Mouse (Mus musculus) neural tube, embryonic 12.5 days (tissue): Measurements from ENCODE around the gene Gtf3c5. TPM values are rescaled to one million over a fixed set of nuclear protein-coding genes. Genes with fewer than 3 reads are reported as not detected.

Source experiments
- ATAC-seq: fragments of 200-750 bp; cut with Nextera tagmentation; 2 replicates; pipeline ENCODE4 v1.8.0; 2017; ENCODE audit warnings: low read depth, mild to moderate bottlenecking, moderate TSS enrichment, moderate library complexity; ENCODE audit not compliant: low FRiP score
- H3K27ac ChIP-seq: fragments of 300-500 bp; sonication (generic); 2 replicates; pipeline ENCODE4 v1.5.1; 2016
- H3K27me3 ChIP-seq: fragments of 300-500 bp; sonication (generic); replicated peaks from 2 replicates; pipeline ENCODE4 v1.6.1; 2016; ENCODE audit warnings: mild to moderate bottlenecking
- H3K36me3 ChIP-seq: fragments of 300-500 bp; sonication (generic); 2 replicates; pipeline ENCODE4 v1.6.1; 2016; ENCODE audit warnings: mild to moderate bottlenecking
- H3K4me1 ChIP-seq: fragments of 300-500 bp; sonication (generic); 2 replicates; pipeline ENCODE4 v1.6.1; 2016
- H3K4me2 ChIP-seq: fragments of 300-500 bp; sonication (generic); replicated peaks from 2 replicates; pipeline ENCODE4 v1.6.1; 2016; ENCODE audit warnings: mild to moderate bottlenecking
- H3K4me3 ChIP-seq: fragments of 300-500 bp; sonication (generic); 2 replicates; pipeline ENCODE4 v1.5.1; 2016
- H3K9ac ChIP-seq: fragments of 300-500 bp; sonication (generic); 2 replicates; pipeline ENCODE4 v1.6.1; 2016; ENCODE audit warnings: mild to moderate bottlenecking
- H3K9me3 ChIP-seq: fragments of 300-500 bp; sonication (generic); 2 replicates; pipeline ENCODE4 v1.6.1; 2016; ENCODE audit warnings: mild to moderate bottlenecking
- WGBS: fragments of 180-500 bp; shearing (Covaris S2); methylation state at CpG from one replicate; pipeline ENCODE4 v1.1.7; 2016; 5-methylcytosine and 5-hydroxymethylcytosine counted together
- polyA plus RNA-seq: library from polyadenylated mRNA; unstranded; fragments of >200 nt; fragmentation: Nextera tagmentation; extraction: Ambion mirVana; gene quantifications from 2 replicates; pipeline ENCODE4 v1.2.1, GENCODE M21; 2016

Gtf3c5 gene
- polyA plus RNA-seq, 1 experiment from 2014 or later = 46.7 TPM

GRCm38 (mm10) chr2:28547237-28548172 lies 36.0 kb downstream of the Gtf3c5 start:
- Histone ChIP-seq H3K9ac (peak overlapping the region; percentile 8; the same call in 1 of the 2 replicates), H3K4me2 (no peak overlapping the region), H3K4me3 (no peak overlapping the region), H3K4me1 (no peaks in the 10 kb centered on the region), H3K27ac (no peak overlapping the region), H3K27me3 (no peaks in the 10 kb centered on the region), H3K36me3 (peaks cover 95% of the 10 kb centered on the region), H3K9me3 (no peaks in the 10 kb centered on the region)
- ATAC-seq = peak; percentile 32; the same call in 1 of the 2 replicates
- WGBS = 55% methylated on average over 11 of the region's 11 CpGs

DNA sequence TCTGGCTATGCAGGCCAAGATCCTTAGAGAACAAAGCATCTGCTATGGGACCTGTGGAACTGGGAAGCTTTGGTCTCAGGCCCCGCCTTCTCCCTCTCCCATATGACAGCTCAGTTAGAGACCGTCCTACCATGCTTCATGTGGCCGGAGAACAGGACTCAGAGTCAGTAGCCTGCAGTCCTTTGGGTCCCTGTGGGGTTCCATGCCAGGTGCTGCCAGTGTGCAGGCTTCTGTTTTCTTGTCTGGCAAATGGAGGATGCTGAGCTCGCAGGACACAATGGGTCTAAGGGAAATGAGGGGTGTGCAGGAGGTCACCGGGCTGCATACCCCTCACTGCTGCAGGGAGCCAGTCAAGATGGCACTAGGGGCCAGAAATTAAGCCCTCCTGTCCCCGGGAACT lies 37.0 kb downstream of the Gtf3c5 start:
- no peaks in the 10 kb centered on the region for H3K4me1 ChIP-seq
- no peak overlapping the region for H3K4me2 ChIP-seq
- 81% methylated on average over 6 of the region's 6 CpGs for WGBS
- no peak overlapping the region for H3K27ac ChIP-seq
- H3K4me3 ChIP-seq = no peak overlapping the region
- no peak overlapping the region for H3K9ac ChIP-seq
- H3K36me3 ChIP-seq = peaks cover 92% of the 10 kb centered on the region
- H3K27me3 ChIP-seq = no peaks in the 10 kb centered on the region
- H3K9me3 ChIP-seq = no peaks in the 10 kb centered on the region
- ATAC-seq = no peak

DNA sequence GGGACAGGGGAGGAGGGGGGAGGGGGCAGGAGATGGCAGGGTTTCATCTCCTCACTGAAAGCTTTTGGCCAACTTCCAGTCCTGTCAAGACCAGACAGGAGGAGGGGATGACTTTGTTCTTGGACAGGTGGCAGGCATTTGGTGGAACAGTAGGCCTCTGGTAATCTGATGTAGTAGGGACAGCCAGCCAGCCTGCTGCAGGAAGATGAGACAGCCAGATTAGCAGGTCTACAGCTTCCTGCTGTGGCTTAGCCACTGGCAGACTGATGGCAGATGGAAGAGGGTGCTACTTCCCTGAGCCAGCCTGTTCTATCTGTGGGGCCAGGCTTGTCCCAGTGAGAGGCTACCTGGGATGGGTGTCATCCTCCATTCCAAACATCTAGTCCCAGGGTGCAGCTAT lies 37.6 kb downstream of the Gtf3c5 start:
- no peak overlapping the region for H3K27ac ChIP-seq
- H3K4me2 ChIP-seq = no peak overlapping the region
- no peaks in the 10 kb centered on the region for H3K9me3 ChIP-seq
- no peak overlapping the region for H3K9ac ChIP-seq
- no peak for ATAC-seq
- no peaks in the 10 kb centered on the region for H3K27me3 ChIP-seq
- H3K4me1 ChIP-seq = no peaks in the 10 kb centered on the region
- peaks cover 90% of the 10 kb centered on the region for H3K36me3 ChIP-seq
- no peak overlapping the region for H3K4me3 ChIP-seq

DNA sequence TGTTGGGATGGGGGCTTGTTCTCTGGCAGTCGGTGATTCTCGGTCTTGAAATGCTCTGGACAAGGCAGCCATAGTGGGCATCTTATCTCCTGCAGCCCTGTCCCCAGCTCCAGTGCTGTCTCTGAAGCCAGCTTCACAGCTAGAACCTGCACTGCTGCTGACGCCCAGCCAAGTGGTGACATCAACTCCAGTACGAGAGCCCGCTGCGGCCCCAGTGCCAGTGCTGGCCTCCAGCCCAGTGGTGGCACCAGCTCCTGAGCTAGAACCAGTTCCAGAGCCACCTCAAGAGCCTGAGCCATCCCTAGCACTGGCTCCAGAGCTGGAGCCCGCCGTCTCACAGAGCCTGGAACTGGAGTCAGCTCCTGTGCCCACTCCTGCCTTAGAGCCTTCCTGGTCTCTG lies 39.7 kb downstream of the Gtf3c5 start:
- ATAC-seq = no peak
- no peaks in the 10 kb centered on the region for H3K27me3 ChIP-seq

GRCm38 (mm10) chr2:28540587-28541227 lies 42.8 kb downstream of the Gtf3c5 start:
- Histone ChIP-seq H3K4me1 (peaks cover 50% of the 10 kb centered on the region), H3K36me3 (peaks cover 42% of the 10 kb centered on the region), H3K27ac (no peak overlapping the region), H3K4me3 (no peak overlapping the region), H3K4me2 (no peak overlapping the region), H3K27me3 (no peaks in the 10 kb centered on the region), H3K9me3 (no peaks in the 10 kb centered on the region), H3K9ac (no peak overlapping the region)
- ATAC-seq = no peak
- 79% methylated on average over 8 of the region's 8 CpGs for WGBS

More for the DNA sequence above, 39.7 kb downstream of the Gtf3c5 start:
- no peak overlapping the region for H3K27ac ChIP-seq
- no peak overlapping the region for H3K4me3 ChIP-seq
- no peak overlapping the region for H3K4me2 ChIP-seq
- H3K4me1 ChIP-seq = peaks cover 19% of the 10 kb centered on the region
- H3K36me3 ChIP-seq = peaks cover 69% of the 10 kb centered on the region
- H3K9me3 ChIP-seq = no peaks in the 10 kb centered on the region
- H3K9ac ChIP-seq = no peak overlapping the region
- 90% methylated on average over 8 of the region's 8 CpGs for WGBS

DNA sequence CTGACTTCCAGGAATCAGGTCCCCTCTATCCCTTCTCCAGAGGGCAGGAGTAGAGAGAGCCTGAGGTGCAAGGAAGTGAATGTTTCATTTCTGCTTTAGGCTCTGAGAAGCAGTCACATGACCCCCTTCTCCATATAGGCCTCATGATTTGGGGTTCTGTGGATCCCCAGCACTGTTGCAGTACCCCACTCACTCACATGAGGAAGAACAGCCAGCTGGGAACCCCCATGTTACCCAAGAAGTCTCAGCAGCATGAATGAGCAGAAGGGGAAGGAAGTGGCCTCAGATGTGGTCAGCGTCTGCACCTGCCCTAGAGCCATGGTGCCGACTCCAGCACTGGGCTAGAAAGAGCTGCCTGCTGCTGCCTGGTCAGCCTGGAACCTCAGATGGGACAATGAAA lies 43.6 kb downstream of the Gtf3c5 start:
- H3K4me2 ChIP-seq = no peak overlapping the region
- H3K27me3 ChIP-seq = no peaks in the 10 kb centered on the region
- WGBS = 73% methylated on average over 2 of the region's 2 CpGs
- H3K36me3 ChIP-seq = peaks cover 35% of the 10 kb centered on the region
- H3K4me1 ChIP-seq = peaks cover 58% of the 10 kb centered on the region
- H3K9me3 ChIP-seq = no peaks in the 10 kb centered on the region
- no peak overlapping the region for H3K9ac ChIP-seq
- no peak overlapping the region for H3K4me3 ChIP-seq
- ATAC-seq = no peak
- H3K27ac ChIP-seq = no peak overlapping the region

DNA sequence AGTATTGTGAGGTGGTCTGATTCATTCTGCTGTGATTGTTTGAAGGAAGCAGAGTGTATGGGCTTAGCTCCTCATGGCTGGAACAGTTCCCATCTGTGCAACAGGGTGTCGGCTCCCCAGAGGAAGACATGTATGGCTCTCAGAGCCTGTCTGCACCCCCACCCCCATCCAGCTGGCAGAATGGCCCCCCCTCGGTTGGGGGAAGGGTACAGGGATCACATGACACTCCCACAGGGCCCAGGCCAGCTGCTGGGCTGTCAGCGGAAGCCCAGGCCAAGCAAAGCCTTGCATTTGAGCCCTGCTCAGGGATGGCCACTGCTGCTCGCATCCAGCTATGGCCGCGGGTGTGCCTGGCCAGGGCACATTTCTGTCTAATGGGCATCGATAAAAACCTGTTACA lies 44.3 kb downstream of the Gtf3c5 start:
- Histone ChIP-seq H3K27ac (peak overlapping the region; percentile 5; the same call in 1 of the 2 replicates), H3K4me2 (peak overlapping the region; percentile 12; the same call in 1 of the 2 replicates), H3K4me3 (no peak overlapping the region), H3K36me3 (peaks cover 27% of the 10 kb centered on the region), H3K4me1 (peaks cover 65% of the 10 kb centered on the region), H3K27me3 (no peaks in the 10 kb centered on the region), H3K9me3 (no peaks in the 10 kb centered on the region), H3K9ac (no peak overlapping the region)
- WGBS = 51% methylated on average over 7 of the region's 7 CpGs
- ATAC-seq = peak; percentile 61

DNA sequence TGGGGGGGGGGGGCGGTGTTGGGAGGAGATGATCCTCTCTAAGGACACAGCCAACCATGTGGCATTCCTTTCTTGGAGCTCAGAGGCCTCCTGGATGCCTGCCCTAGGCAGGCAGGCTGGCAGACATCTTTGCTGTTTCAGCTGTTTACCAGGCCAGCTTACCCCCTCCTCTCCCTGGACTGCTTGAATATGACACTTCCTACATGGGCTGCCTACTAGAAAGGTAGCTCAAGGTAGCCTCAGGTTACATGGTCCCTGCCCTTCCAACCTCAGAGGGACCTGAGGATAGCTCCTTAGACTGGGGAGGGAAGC lies 44.8 kb downstream of the Gtf3c5 start:
- Histone ChIP-seq H3K4me1 (peaks cover 70% of the 10 kb centered on the region), H3K27me3 (no peaks in the 10 kb centered on the region), H3K9me3 (no peaks in the 10 kb centered on the region)

DNA sequence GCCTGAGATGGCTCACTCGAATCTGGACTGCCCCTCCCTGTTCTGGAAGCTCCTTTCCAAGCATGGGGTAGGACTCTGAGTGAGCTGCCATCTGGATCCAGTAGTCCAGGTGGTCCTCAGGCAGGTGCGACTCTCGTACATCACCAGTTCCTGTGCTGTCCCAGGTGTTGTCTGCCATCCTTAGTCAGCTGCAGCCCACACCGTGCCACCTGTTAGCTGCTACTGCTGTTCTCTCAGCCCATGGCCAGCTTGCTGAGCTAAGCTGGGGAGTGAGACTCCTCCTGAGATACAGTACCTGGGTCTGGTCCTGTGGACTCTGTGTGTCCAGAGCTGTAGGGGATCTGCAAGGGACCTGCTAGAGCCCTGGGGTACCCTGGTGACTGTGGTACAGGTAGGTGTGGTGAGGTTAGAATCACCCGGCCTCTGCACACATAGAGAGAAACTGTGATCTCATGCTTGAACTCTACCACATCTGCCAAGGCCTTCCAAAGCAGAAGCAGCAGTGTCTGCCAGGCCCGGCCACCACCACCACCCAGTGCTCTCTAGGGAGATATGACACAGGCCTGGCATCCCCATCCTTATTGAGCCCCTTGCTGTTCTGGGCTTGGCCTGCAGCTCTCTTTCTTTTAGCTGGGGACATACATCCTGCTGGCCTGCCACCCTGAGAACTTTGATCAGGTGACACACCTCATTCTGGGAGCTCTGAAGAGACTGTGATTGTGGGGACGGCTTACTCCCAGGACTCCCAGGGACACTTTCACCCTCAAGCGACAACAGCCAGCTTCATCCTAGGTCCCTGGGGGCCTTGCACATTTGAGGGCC lies 45.3 kb downstream of the Gtf3c5 start:
- Histone ChIP-seq H3K4me3 (no peak overlapping the region), H3K36me3 (peaks cover 17% of the 10 kb centered on the region), H3K4me2 (no peak overlapping the region), H3K4me1 (peaks cover 75% of the 10 kb centered on the region), H3K9ac (no peak overlapping the region), H3K9me3 (no peaks in the 10 kb centered on the region), H3K27me3 (no peaks in the 10 kb centered on the region), H3K27ac (no peak overlapping the region)
- 78% methylated on average over 8 of the region's 8 CpGs for WGBS
- no peak for ATAC-seq

More for the DNA sequence above, 44.8 kb downstream of the Gtf3c5 start:
- H3K4me2 ChIP-seq = no peak overlapping the region; the same call in 1 of the 2 replicates
- 75% methylated on average over 1 of the region's 1 CpGs for WGBS
- H3K27ac ChIP-seq = peak overlapping the region; percentile 5; the same call in 1 of the 2 replicates
- peaks cover 23% of the 10 kb centered on the region for H3K36me3 ChIP-seq
- no peak for ATAC-seq
- no peak overlapping the region for H3K9ac ChIP-seq
- H3K4me3 ChIP-seq = no peak overlapping the region

DNA sequence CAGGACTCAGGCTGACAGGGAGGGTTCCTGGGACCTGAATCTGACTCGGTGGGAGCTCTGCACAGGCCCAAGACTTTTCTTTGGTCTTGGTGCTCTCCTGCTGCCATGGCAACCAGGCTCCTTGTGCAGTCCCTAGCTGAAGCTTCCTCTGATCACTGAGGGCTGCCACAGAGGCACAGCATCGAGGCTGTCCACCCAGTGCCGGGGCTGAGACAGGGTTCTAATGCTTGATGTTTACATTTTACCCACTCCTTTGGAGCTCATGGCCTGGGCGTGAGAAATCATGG lies 46.0 kb downstream of the Gtf3c5 start:
- no peak overlapping the region for H3K4me3 ChIP-seq
- H3K36me3 ChIP-seq = peaks cover 11% of the 10 kb centered on the region
- H3K4me2 ChIP-seq = no peak overlapping the region
- no peak for ATAC-seq
- H3K4me1 ChIP-seq = peaks cover 82% of the 10 kb centered on the region
- H3K9ac ChIP-seq = no peak overlapping the region
- WGBS = 52% methylated on average over 4 of the region's 4 CpGs
- no peaks in the 10 kb centered on the region for H3K27me3 ChIP-seq
- H3K27ac ChIP-seq = no peak overlapping the region
- no peaks in the 10 kb centered on the region for H3K9me3 ChIP-seq

GRCm38 (mm10) chr2:28536766-28537633 lies 46.6 kb downstream of the Gtf3c5 start:
- no peak for ATAC-seq
- H3K9me3 ChIP-seq = no peaks in the 10 kb centered on the region
- no peak overlapping the region for H3K27ac ChIP-seq
- peaks cover 87% of the 10 kb centered on the region for H3K4me1 ChIP-seq
- H3K36me3 ChIP-seq = peaks cover 5% of the 10 kb centered on the region
- H3K9ac ChIP-seq = no peak overlapping the region
- H3K27me3 ChIP-seq = no peaks in the 10 kb centered on the region
- no peak overlapping the region for H3K4me3 ChIP-seq
- no peak overlapping the region for H3K4me2 ChIP-seq
- 81% methylated on average over 11 of the region's 11 CpGs for WGBS
